Mouse (Mus musculus): ENCODE data around the gene 1700020D05Rik. TPM values are rescaled to one million over a fixed set of nuclear protein-coding genes. Genes with fewer than 3 reads are reported as not detected.

The 1700020D05Rik gene
- polyA plus RNA-seq, 1 experiment: 1.5 TPM

DNA sequence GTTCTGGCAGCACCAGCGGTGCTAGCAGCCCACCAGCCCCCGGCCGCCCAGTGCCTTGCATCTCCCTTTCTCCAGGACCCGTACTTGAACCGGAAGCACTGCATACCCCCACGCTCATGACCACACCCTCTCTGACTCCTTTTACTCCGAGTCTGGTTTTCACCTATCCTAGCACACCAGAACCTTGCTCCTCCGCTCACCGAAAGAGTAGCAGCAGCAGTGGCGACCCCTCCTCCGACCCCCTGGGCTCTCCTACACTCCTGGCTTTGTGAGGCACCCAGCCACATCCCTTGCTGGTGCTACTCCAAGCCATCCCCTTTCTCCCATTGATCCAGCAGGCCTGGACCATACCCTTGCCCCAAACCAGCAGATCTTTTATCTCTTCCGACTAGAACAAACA is 48.5 kb downstream of the 1700020D05Rik start:
- TF ChIP-seq POLR2A (IDR thresholded peaks at IDR 0.05; ENCODE audit: low read depth, low read length): no peak
- Histone ChIP-seq H3K27me3 (ENCODE audit: control insufficient read depth, insufficient read depth, low read length) (no peaks in the 10 kb centered on the region), H3K4me1 (ENCODE audit: control insufficient read depth, insufficient read depth, insufficient read length) (peaks cover 14% of the 10 kb centered on the region), H3K27ac (ENCODE audit: insufficient read depth, low read length) (no peak overlapping the region), H3K36me3 (ENCODE audit: control insufficient read depth, insufficient read depth, low read length) (no peaks in the 10 kb centered on the region; the same call in 1 of the 2 replicates), H3K4me3 (ENCODE audit: extremely low read depth, insufficient read depth, insufficient read length) (no peak overlapping the region)
- DNase-seq (ENCODE audit: low read depth in 1 of 2, low spot score in 2 of 2): no peak
- WGBS: 91% methylated on average over 12 of the region's 12 CpGs

Other genes with a start within 250 kb of the 1700020D05Rik start
- gene Pacs1, start 230.7 kb downstream of the 1700020D05Rik start, polyA plus RNA-seq (2012; rRNA removed): 35.0 and 44.5 TPM in 2 replicates
- gene Sf3b2, start 208.3 kb downstream of the 1700020D05Rik start, polyA plus RNA-seq (2012; rRNA removed): 117 and 144 TPM in 2 replicates
- 0.37 and 0.69 TPM in 2 replicates for gene Gal3st3, start 205.5 kb downstream of the 1700020D05Rik start, polyA plus RNA-seq (2012; rRNA removed)
- not detected in 2 replicates for gene Catsper1, start 168.0 kb downstream of the 1700020D05Rik start, polyA plus RNA-seq (2012; rRNA removed)
- 0.32 and 0.82 TPM in 2 replicates for gene Cst6, start 154.2 kb downstream of the 1700020D05Rik start, polyA plus RNA-seq (2012; rRNA removed)
- 17.4 and 20.0 TPM in 2 replicates for gene Eif1ad, start 137.0 kb downstream of the 1700020D05Rik start, polyA plus RNA-seq (2012; rRNA removed)
- gene Banf1, start 136.6 kb downstream of the 1700020D05Rik start, polyA plus RNA-seq (2012; rRNA removed): 72.0 and 79.8 TPM in 2 replicates
- 19.2 and 27.3 TPM in 2 replicates for gene Sart1, start 115.1 kb downstream of the 1700020D05Rik start, polyA plus RNA-seq (2012; rRNA removed)
- 1.9 and 2.3 TPM in 2 replicates for gene Tsga10ip, start 101.3 kb downstream of the 1700020D05Rik start, polyA plus RNA-seq (2012; rRNA removed)
- 59.6 and 75.8 TPM in 2 replicates for gene Drap1, start 78.8 kb downstream of the 1700020D05Rik start, polyA plus RNA-seq (2012; rRNA removed)
- gene AI837181, start 78.6 kb downstream of the 1700020D05Rik start, polyA plus RNA-seq (2012; rRNA removed): 76.4 and 95.8 TPM in 2 replicates
- 0.04 and 0.40 TPM in 2 replicates for gene Fosl1, start 56.2 kb downstream of the 1700020D05Rik start, polyA plus RNA-seq (2012; rRNA removed)
- 5.3 and 6.8 TPM in 2 replicates for gene Ccdc85b, start 45.9 kb downstream of the 1700020D05Rik start, polyA plus RNA-seq (2012; rRNA removed)
- gene Fibp, start 43.2 kb downstream of the 1700020D05Rik start, polyA plus RNA-seq (2012; rRNA removed): 80.4 and 131 TPM in 2 replicates
- gene Ctsw, start 35.3 kb downstream of the 1700020D05Rik start, polyA plus RNA-seq (2012; rRNA removed): 27.6 and 34.3 TPM in 2 replicates
- 21.7 and 29.4 TPM in 2 replicates for gene Efemp2, start 29.8 kb downstream of the 1700020D05Rik start, polyA plus RNA-seq (2012; rRNA removed)
- 41.5 and 53.9 TPM in 2 replicates for gene Mus81, start 15.4 kb downstream of the 1700020D05Rik start, polyA plus RNA-seq (2012; rRNA removed)
- gene Cfl1, start 13.3 kb downstream of the 1700020D05Rik start, polyA plus RNA-seq (2012; rRNA removed): 427 and 734 TPM in 2 replicates
- gene Snx32, start 6.8 kb upstream of the 1700020D05Rik start, polyA plus RNA-seq (2012; rRNA removed): 10.8 and 12.2 TPM in 2 replicates
- 0.05 TPM in 2 replicates for gene Ovol1, start 56.9 kb upstream of the 1700020D05Rik start, polyA plus RNA-seq (2012; rRNA removed)
- 18.6 and 25.0 TPM in 2 replicates for gene Ap5b1, start 64.2 kb upstream of the 1700020D05Rik start, polyA plus RNA-seq (2012; rRNA removed)
- gene Rnaseh2c, start 98.1 kb upstream of the 1700020D05Rik start, polyA plus RNA-seq (2012; rRNA removed): 47.8 and 74.6 TPM in 2 replicates
- 37.3 and 46.1 TPM in 2 replicates for gene Kat5, start 106.5 kb upstream of the 1700020D05Rik start, polyA plus RNA-seq (2012; rRNA removed)
- 87.1 and 110 TPM in 2 replicates for gene Rela, start 133.7 kb upstream of the 1700020D05Rik start, polyA plus RNA-seq (2012; rRNA removed)
- gene Sipa1, start 159.9 kb upstream of the 1700020D05Rik start, polyA plus RNA-seq (2012; rRNA removed): 417 and 497 TPM in 2 replicates
- 73.4 and 88.7 TPM in 2 replicates for gene Map3k11, start 185.0 kb upstream of the 1700020D05Rik start, polyA plus RNA-seq (2012; rRNA removed)
- 195 and 236 TPM in 2 replicates for gene Pcnx3, start 185.1 kb upstream of the 1700020D05Rik start, polyA plus RNA-seq (2012; rRNA removed)
- gene Kcnk7, start 200.6 kb upstream of the 1700020D05Rik start, polyA plus RNA-seq (2012; rRNA removed): 0.19 and 0.39 TPM in 2 replicates
- 94.6 and 101 TPM in 2 replicates for gene Ehbp1l1, start 222.5 kb upstream of the 1700020D05Rik start, polyA plus RNA-seq (2012; rRNA removed)
- 124 and 173 TPM in 2 replicates for gene Fam89b, start 225.9 kb upstream of the 1700020D05Rik start, polyA plus RNA-seq (2012; rRNA removed)
- gene Ltbp3, start 237.1 kb upstream of the 1700020D05Rik start, polyA plus RNA-seq (2012; rRNA removed): 22.5 and 25.8 TPM in 2 replicates

Data from spleen, adult 2 months (tissue).